Mouse (Mus musculus) heart, embryonic 14.5 days (tissue): ENCODE measurements around the gene Hoxb5. TPM values are rescaled to one million over a fixed set of nuclear protein-coding genes. Genes with fewer than 3 reads are reported as not detected.
A peak's percentile ranks its signal among the peaks of the same experiment; 100 is the strongest.

Experiments used
- ATAC-seq: fragments of 200-750 bp; cut with Nextera tagmentation; 2 replicates; pipeline ENCODE4 v1.8.0; 2017; ENCODE audit warnings: low read depth, moderate TSS enrichment; ENCODE audit not compliant: insufficient number of reproducible peaks, insufficient read depth, low FRiP score
- H3K27ac ChIP-seq, 2 experiments: fragments of 200-500 bp in 1 of 2; fragments of 300-500 bp in 1 of 2; sonication (generic) in 1 of 2; replicated peaks in 1 of 2; 2 replicates each; pipeline ENCODE4 v1.5.1; 2012 to 2014; ENCODE audit warnings: low read depth in 2 of 2, low read length in 2 of 2, control low read depth in 1 of 2, mild to moderate bottlenecking in 1 of 2, mixed read lengths in 1 of 2; ENCODE audit not compliant: control insufficient read depth in 1 of 2, insufficient read depth in 1 of 2
- H3K27me3 ChIP-seq: fragments of 300-500 bp; sonication (generic); 2 replicates; pipeline ENCODE4 v1.6.1; 2014; ENCODE audit warnings: mild to moderate bottlenecking, low read length, control low read depth; ENCODE audit not compliant: control insufficient read depth, insufficient read depth
- H3K36me3 ChIP-seq: fragments of 300-500 bp; sonication (generic); 2 replicates; pipeline ENCODE4 v1.6.1; 2014; ENCODE audit warnings: mild to moderate bottlenecking, control low read depth, low read length, mixed read lengths; ENCODE audit not compliant: control insufficient read depth, insufficient read depth
- H3K4me1 ChIP-seq, 2 experiments: fragments of 200-500 bp in 1 of 2; fragments of 300-500 bp in 1 of 2; sonication (generic) in 1 of 2; 2 replicates each; pipeline ENCODE4 v1.6.1; 2012 to 2014; ENCODE audit warnings: low read length in 2 of 2, control low read depth in 1 of 2, mixed read lengths in 1 of 2; ENCODE audit not compliant: control insufficient read depth in 2 of 2, insufficient read depth in 2 of 2
- H3K4me2 ChIP-seq: fragments of 300-500 bp; sonication (generic); 2 replicates; pipeline ENCODE4 v1.6.1; 2014; ENCODE audit warnings: mild to moderate bottlenecking, low read length
- H3K4me3 ChIP-seq, 2 experiments: fragments of 200-500 bp in 1 of 2; fragments of 300-500 bp in 1 of 2; sonication (generic) in 1 of 2; 2 replicates each; pipeline ENCODE4 v1.5.1; 2012 to 2014; ENCODE audit warnings: low read length in 2 of 2, mild to moderate bottlenecking in 2 of 2, control low read depth in 1 of 2, low read depth in 1 of 2, moderate library complexity in 1 of 2; ENCODE audit not compliant: control insufficient read depth in 1 of 2, insufficient read depth in 1 of 2
- H3K9ac ChIP-seq: fragments of 300-500 bp; sonication (generic); 2 replicates; pipeline ENCODE4 v1.6.1; 2014; ENCODE audit warnings: mild to moderate bottlenecking, low read length
- H3K9me3 ChIP-seq: fragments of 300-500 bp; sonication (generic); 2 replicates; pipeline ENCODE4 v1.6.1; 2016; ENCODE audit warnings: low read length, control low read depth; ENCODE audit not compliant: control insufficient read depth
- WGBS: fragments of 180-500 bp; shearing (Covaris S2); extraction: QIAGEN DNeasy Blood & Tissue Kit; methylation state at CpG from one replicate; pipeline ENCODE4 v1.1.7; 2014; 5-methylcytosine and 5-hydroxymethylcytosine counted together
- polyA plus RNA-seq: library from polyadenylated mRNA; unstranded; fragments of >200 nt; fragmentation: Nextera tagmentation; extraction: Ambion mirVana; gene quantifications from 2 replicates; pipeline ENCODE4 v1.2.1, GENCODE M21; 2014

Hoxb5 gene
- polyA plus RNA-seq, 1 experiment from 2014 or later = 0.27 TPM

DNA sequence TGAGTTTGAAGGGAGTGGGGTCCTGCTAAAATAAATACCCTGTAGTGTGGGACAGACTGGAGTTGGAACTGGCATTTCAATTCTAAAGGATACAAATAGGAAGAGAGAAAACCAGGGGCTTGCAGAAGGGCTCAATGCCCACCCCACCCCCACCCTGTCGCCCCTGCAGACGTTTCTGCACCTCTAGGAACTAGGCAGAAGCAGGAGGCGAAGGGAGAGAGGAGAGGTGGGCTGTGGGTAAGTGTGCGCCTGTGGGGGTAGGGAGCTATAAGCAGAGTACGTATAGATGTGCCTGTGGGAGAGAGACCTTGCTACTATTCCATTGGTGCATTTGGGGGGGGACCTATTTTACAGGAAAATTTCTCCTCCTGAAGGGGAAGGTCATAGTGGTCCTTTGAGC is 24.6 kb downstream of the Hoxb5 start:
- no peak overlapping the region for H3K9ac ChIP-seq
- H3K27ac ChIP-seq = no peak overlapping the region
- peaks cover 99% of the 10 kb centered on the region for H3K27me3 ChIP-seq
- H3K4me3 ChIP-seq = no peak overlapping the region
- WGBS = 14% methylated on average over 5 of the region's 5 CpGs
- ATAC-seq = no peak
- peaks cover 0 to 3% of the 10 kb centered on the region in 2 experiments; a peak in 1 of 4 replicates for H3K4me1 ChIP-seq
- no peak overlapping the region for H3K4me2 ChIP-seq
- no peaks in the 10 kb centered on the region for H3K36me3 ChIP-seq
- H3K9me3 ChIP-seq = no peaks in the 10 kb centered on the region

DNA sequence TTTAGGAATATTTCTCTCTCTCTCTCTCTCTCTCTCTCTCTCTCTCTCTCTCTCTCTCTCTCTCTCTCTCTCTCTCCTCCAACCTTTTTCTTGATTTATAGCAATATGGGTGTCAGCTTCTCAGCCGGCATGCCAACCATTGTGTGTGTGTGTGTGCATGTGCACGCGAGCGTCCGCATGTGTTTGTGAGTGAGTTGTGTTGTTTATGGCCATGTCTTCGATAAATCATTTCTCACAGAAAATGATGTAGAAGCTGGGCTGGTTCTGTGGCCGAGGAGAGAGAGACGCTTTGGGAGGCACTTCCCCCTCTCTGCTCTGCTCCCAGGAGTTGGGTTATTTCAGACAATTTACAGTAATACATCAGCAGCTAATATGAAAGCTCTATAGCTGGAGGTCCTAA is 25.5 kb downstream of the Hoxb5 start:
- ATAC-seq = no peak
- Histone ChIP-seq H3K4me3 (no peak overlapping the region), H3K9ac (no peak overlapping the region), H3K27ac (no peak overlapping the region), H3K4me1 (peaks cover 0 to 3% of the 10 kb centered on the region in 2 experiments; a peak in 1 of 4 replicates), H3K36me3 (no peaks in the 10 kb centered on the region), H3K27me3 (peaks cover 99% of the 10 kb centered on the region), H3K4me2 (no peak overlapping the region), H3K9me3 (no peaks in the 10 kb centered on the region)
- 13% methylated on average over 8 of the region's 8 CpGs for WGBS

DNA sequence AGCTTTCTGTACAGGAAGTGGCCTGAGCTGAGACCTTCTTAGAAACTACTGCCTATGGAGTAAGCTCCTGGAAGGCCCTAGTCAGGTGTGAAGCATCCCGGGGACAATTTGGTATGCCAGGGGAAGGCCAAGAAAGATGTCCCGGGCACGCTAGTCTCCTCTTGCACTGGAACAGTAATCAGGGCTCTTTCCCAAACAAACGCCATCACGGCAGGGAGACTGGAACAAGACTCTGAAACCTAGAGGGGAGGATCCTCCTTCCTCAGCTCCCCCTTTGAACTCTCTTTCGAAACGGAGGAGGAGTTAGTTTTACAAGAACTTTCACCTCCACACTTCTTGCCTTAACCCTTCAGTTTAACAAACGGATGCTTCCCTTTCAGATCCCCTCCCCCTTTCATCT is 29.0 kb downstream of the Hoxb5 start:
- H3K4me1 ChIP-seq = peaks cover 0 to 3% of the 10 kb centered on the region in 2 experiments; a peak in 1 of 4 replicates
- H3K9ac ChIP-seq = no peak overlapping the region
- H3K4me2 ChIP-seq = peak overlapping the region; percentile 49; the same call in 1 of the 2 replicates
- no peaks in the 10 kb centered on the region for H3K9me3 ChIP-seq
- no peak overlapping the region for H3K4me3 ChIP-seq
- H3K27me3 ChIP-seq = peaks cover 100% of the 10 kb centered on the region
- 4% methylated on average over 8 of the region's 8 CpGs for WGBS
- H3K36me3 ChIP-seq = no peaks in the 10 kb centered on the region
- ATAC-seq = no peak
- no peak overlapping the region for H3K27ac ChIP-seq

DNA sequence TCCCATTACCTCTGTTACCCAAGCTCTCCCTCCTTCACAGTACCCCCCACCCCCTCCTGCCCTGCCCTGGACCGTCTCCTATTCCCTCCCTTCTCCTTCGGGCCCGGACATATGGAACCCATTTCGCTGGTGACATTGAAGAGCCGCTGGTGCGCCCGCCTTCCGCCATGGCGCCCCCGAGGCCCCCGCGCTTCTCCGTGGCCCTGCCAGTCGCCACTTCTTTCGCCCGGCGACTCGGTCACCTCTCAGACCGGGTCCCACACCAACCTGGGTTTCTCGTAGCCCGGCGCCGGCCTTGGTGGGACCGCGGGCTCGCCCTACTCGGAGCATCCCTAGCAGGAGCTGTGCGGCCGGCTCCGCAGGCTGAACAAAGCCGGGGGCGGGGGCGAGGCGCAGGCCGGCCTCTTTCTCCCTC is 29.5 kb downstream of the Hoxb5 start:
- no peak for ATAC-seq
- H3K27me3 ChIP-seq = peaks cover 100% of the 10 kb centered on the region
- H3K4me3 ChIP-seq = peak overlapping the region; percentile 30 to 33
- H3K9me3 ChIP-seq = no peaks in the 10 kb centered on the region
- H3K27ac ChIP-seq = no peak overlapping the region
- no peaks in the 10 kb centered on the region for H3K36me3 ChIP-seq
- peak overlapping the region; percentile 42 for H3K9ac ChIP-seq
- H3K4me1 ChIP-seq = peaks cover 0 to 3% of the 10 kb centered on the region in 2 experiments; a peak in 1 of 4 replicates
- 2% methylated on average over 35 of the region's 35 CpGs for WGBS
- H3K4me2 ChIP-seq = peak overlapping the region; percentile 49

DNA sequence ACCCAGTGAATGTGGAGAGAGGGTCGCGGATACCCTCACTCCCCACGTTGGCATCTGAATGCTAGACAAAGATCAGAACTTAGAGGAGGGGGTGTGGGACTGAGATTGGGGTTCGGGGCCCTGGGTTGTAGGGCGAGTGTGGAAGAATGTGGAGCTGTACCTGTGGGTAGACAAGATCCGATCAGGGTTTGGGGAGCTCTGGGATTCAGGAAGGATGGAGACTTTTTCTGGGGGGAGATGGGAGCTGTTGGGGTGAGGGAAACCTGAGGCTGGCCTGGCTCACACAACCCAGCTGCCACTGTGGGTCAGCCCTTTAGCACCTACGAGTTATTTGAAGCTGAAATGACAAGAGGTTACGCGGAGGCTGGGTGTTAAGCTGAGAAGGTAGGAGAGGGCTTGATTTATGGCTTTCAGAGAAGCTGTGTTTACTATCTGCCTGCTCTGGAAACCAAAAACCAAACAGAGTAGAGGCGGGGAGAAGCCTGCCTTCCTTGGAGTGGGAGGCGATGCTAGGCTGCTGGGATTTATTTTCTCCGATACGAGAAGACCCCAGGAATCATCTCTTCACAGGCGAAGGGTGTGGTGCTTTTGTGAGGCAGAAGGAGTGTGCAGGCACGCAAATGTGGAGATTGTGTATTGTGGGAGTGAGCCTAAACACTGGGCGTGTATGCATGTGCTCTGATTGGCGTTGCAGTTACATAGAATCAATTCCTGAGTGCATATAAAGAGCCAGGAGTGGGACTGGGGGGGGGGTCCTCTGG is 30.3 kb downstream of the Hoxb5 start:
- Histone ChIP-seq H3K4me2 (peak overlapping the region; percentile 49), H3K9me3 (no peaks in the 10 kb centered on the region), H3K27ac (no peak overlapping the region), H3K9ac (peak overlapping the region; percentile 42; the same call in 1 of the 2 replicates), H3K4me1 (peaks cover 0 to 3% of the 10 kb centered on the region in 2 experiments; a peak in 1 of 4 replicates), H3K4me3 (peak overlapping the region; percentile 30 to 33), H3K36me3 (no peaks in the 10 kb centered on the region), H3K27me3 (peaks cover 100% of the 10 kb centered on the region)
- WGBS = 11% methylated on average over 17 of the region's 17 CpGs
- ATAC-seq = no peak

DNA sequence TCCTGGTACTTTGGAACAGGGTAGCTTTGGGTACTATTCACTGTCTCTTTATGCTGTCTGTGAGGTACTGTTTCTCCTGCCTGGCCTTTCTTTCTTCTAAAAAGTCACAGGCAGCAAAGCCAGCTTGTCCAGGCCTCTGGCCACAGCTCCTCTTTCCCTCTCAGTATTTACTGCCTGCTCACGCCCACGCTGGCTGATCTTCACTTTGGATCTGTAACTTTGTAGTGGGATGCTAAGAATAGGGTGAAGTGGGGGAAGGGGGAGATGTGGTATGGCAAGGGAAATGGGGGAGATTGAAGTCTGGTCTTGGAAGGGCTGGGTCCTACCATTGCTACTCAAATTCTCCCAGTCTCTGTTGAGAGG is 30.8 kb downstream of the Hoxb5 start:
- H3K27me3 ChIP-seq = peaks cover 100% of the 10 kb centered on the region
- ATAC-seq = no peak
- no peaks in the 10 kb centered on the region for H3K9me3 ChIP-seq
- WGBS = 13% methylated on average over 2 of the region's 2 CpGs
- H3K4me2 ChIP-seq = no peak overlapping the region
- no peaks in the 10 kb centered on the region for H3K36me3 ChIP-seq
- H3K9ac ChIP-seq = no peak overlapping the region
- no peak overlapping the region for H3K4me3 ChIP-seq
- no peak overlapping the region for H3K27ac ChIP-seq
- H3K4me1 ChIP-seq = peaks cover 0 to 3% of the 10 kb centered on the region in 2 experiments; a peak in 1 of 4 replicates

DNA sequence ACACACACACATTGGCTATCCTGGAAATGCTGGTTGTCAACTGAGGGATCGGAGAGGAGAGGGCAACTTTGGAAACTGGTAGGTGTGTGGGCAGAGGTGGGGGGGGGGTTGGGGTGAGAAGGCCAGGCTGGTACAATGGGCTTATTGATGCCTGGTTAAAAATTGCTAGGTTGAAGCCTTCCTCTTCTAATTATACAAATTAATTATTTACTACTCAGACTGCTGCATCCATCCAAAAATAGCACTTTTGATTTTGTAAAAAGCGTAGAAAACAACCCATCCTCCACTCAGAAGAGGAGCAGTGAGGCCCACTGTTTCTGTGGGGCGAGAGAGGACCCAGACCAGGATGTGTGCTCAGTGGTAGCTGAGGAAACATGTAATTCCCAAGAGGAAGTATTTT is 31.9 kb downstream of the Hoxb5 start:
- H3K4me2 ChIP-seq = no peak overlapping the region
- H3K4me3 ChIP-seq = no peak overlapping the region
- 51% methylated on average over 3 of the region's 3 CpGs for WGBS
- H3K9ac ChIP-seq = no peak overlapping the region
- no peaks in the 10 kb centered on the region for H3K36me3 ChIP-seq
- no peaks in the 10 kb centered on the region for H3K9me3 ChIP-seq
- peaks cover 100% of the 10 kb centered on the region for H3K27me3 ChIP-seq
- H3K4me1 ChIP-seq = peaks cover 0 to 3% of the 10 kb centered on the region in 2 experiments; a peak in 1 of 4 replicates
- ATAC-seq = no peak
- no peak overlapping the region for H3K27ac ChIP-seq
